Mouse (Mus musculus): ENCODE data around the gene Eps8l2. TPM values are rescaled to one million over a fixed set of nuclear protein-coding genes. Genes with fewer than 3 reads are reported as not detected.

The Eps8l2 gene
- total and polyA plus RNA-seq, 2 experiments from 2014 or later: 0.67 to 2.7 TPM

DNA sequence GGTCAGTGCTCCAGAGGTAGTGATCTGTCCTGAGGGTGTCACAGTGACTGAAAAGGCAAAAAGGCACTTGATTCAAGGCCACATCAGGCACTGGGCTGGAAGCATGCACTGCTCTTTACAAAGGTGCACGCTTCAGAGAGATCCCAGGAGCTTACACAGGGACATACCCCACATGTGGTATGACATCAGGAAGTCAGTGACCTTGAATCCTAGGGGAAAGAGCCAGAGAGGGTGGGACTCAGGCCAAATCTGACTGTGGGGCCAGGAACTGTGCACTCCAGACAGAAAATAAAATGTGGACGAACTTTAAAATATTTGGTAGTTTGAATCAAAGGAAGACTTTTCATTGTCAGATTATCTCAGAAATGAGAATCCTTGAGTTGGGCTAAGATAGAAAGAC is 24.3 kb upstream of the Eps8l2 start:
- Histone ChIP-seq H3K36me3 (replicated peaks; ENCODE audit: control insufficient read depth, insufficient read depth, low read length) (peaks cover 98% of the 10 kb centered on the region), H3K9ac (replicated peaks; ENCODE audit: low read depth, low read length) (no peak overlapping the region)
- WGBS: 72% methylated on average over 2 of the region's 2 CpGs

DNA sequence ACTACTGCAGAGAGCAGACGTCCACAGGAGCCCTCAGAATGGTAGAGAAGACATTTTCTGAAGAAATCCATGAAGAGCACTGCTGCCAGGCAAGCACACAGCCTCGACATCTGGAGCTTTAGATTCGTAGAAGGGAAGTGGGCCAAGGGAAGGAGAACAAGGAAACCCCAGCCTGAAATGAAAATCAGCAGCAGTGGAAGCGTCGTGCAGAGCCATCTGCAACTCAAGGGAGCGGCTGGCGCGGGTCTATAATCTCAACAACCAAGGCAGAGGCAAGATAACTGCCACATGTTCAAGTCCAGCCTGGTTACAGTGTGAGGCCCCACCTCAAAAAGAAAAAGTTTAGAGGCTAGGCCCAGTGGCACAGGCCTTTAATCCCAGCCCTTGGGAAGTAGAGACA is 23.6 kb upstream of the Eps8l2 start:
- H3K9me3 ChIP-seq (replicated peaks; ENCODE audit: control insufficient read depth, low read length): no peaks in the 10 kb centered on the region
- no peak for DNase-seq (ENCODE audit: low spot score)
- no peaks in the 10 kb centered on the region; the same call in 1 of the 2 replicates for H3K4me1 ChIP-seq (ENCODE audit: control insufficient read depth, insufficient read depth)
- no peak for ATAC-seq (ENCODE audit: insufficient read depth, low read depth)
- H3K27me3 ChIP-seq (ENCODE audit: control insufficient read depth, insufficient read depth, low read length): no peaks in the 10 kb centered on the region
- H3K27ac ChIP-seq (ENCODE audit: low read depth): no peak overlapping the region
- 80% methylated on average over 8 of the region's 8 CpGs for WGBS
- no peak overlapping the region for H3K4me2 ChIP-seq (ENCODE audit: low read depth, low read length)
- no peak overlapping the region for H3K4me3 ChIP-seq (ENCODE audit: low read depth, low read length)
- H3K9ac ChIP-seq (replicated peaks; ENCODE audit: low read depth, low read length): no peak overlapping the region
- H3K36me3 ChIP-seq (replicated peaks; ENCODE audit: control insufficient read depth, insufficient read depth, low read length): peaks cover 98% of the 10 kb centered on the region
- no peak for TF ChIP-seq CTCF (IDR thresholded peaks at IDR 0.05; ENCODE audit: low read depth)
- no peak for TF ChIP-seq EP300 (IDR thresholded peaks at IDR 0.05; ENCODE audit: low read depth)

More for the DNA sequence above, 24.3 kb upstream of the Eps8l2 start:
- no peak overlapping the region for H3K27ac ChIP-seq (ENCODE audit: low read depth)
- DNase-seq (ENCODE audit: low spot score): no peak
- H3K4me1 ChIP-seq (ENCODE audit: control insufficient read depth, insufficient read depth): no peaks in the 10 kb centered on the region; the same call in 1 of the 2 replicates
- no peaks in the 10 kb centered on the region for H3K27me3 ChIP-seq (ENCODE audit: control insufficient read depth, insufficient read depth, low read length)
- TF ChIP-seq CTCF (IDR thresholded peaks at IDR 0.05; ENCODE audit: low read depth): no peak
- H3K9me3 ChIP-seq (replicated peaks; ENCODE audit: control insufficient read depth, low read length): no peaks in the 10 kb centered on the region
- no peak overlapping the region for H3K4me3 ChIP-seq (ENCODE audit: low read depth, low read length)
- no peak overlapping the region for H3K4me2 ChIP-seq (ENCODE audit: low read depth, low read length)
- ATAC-seq (ENCODE audit: insufficient read depth, low read depth): no peak

DNA sequence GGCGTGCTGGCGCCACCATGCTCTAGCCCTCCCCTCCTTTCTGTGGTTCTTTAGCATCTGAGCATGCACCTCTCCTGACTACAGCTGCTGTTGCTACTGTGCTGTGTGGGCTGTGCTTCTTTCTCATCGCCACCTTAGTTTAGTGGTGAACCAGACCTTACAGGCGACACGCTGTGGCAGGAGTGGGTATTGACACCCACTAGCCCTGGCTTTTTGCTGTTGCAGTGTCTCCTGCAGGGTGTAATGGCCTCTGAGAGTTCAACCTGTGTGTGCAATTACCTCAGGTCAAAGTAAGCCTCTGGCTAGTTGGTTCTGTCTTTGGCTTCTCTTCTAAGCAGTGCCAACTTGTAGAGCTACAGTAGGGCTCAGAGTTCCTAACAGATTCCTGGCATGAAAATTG is 22.7 kb upstream of the Eps8l2 start:
- Histone ChIP-seq H3K36me3 (replicated peaks; ENCODE audit: control insufficient read depth, insufficient read depth, low read length) (peaks cover 98% of the 10 kb centered on the region), H3K4me3 (ENCODE audit: low read depth, low read length) (no peak overlapping the region), H3K9me3 (replicated peaks; ENCODE audit: control insufficient read depth, low read length) (no peaks in the 10 kb centered on the region), H3K4me2 (ENCODE audit: low read depth, low read length) (no peak overlapping the region), H3K4me1 (ENCODE audit: control insufficient read depth, insufficient read depth) (no peaks in the 10 kb centered on the region; the same call in 1 of the 2 replicates), H3K27ac (ENCODE audit: low read depth) (no peak overlapping the region), H3K27me3 (ENCODE audit: control insufficient read depth, insufficient read depth, low read length) (no peaks in the 10 kb centered on the region), H3K9ac (replicated peaks; ENCODE audit: low read depth, low read length) (no peak overlapping the region)
- DNase-seq (ENCODE audit: low spot score) (no peak), ATAC-seq (ENCODE audit: insufficient read depth, low read depth) (no peak; the same call in 1 of the 2 replicates)
- TF ChIP-seq EP300 (IDR thresholded peaks at IDR 0.05; ENCODE audit: low read depth): no peak
- TF ChIP-seq CTCF (IDR thresholded peaks at IDR 0.05; ENCODE audit: low read depth): peak; percentile 47
- 72% methylated on average over 5 of the region's 5 CpGs for WGBS

DNA sequence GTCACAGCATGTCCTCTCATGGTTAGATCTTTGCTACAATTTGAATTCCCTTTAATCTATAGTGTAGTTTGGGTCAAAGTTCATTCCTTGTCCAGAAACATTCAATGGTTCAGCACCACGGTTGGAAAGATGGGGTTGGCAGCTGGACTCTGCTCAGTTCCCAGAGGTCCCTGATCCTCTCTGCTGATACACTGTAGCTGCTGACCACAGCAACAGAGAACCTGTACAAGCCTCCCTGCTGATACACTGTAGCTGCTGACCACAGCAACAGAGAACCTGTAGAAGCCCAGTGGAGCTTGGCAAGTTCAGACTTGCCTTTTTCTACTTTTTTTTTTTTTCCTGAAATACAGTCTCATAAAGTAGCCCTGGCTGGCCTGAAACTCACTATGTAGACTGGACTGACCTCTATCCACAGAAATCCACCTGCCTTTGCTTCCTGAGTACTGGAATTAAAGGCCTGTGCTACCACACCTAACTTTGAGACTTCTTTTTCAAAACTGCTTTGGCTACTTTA is 21.0 kb upstream of the Eps8l2 start:
- Histone ChIP-seq H3K4me2 (ENCODE audit: low read depth, low read length) (no peak overlapping the region), H3K36me3 (replicated peaks; ENCODE audit: control insufficient read depth, insufficient read depth, low read length) (peaks cover 98% of the 10 kb centered on the region), H3K4me1 (ENCODE audit: control insufficient read depth, insufficient read depth) (no peaks in the 10 kb centered on the region; the same call in 1 of the 2 replicates), H3K4me3 (ENCODE audit: low read depth, low read length) (no peak overlapping the region), H3K9me3 (replicated peaks; ENCODE audit: control insufficient read depth, low read length) (no peaks in the 10 kb centered on the region), H3K27ac (ENCODE audit: low read depth) (no peak overlapping the region), H3K27me3 (ENCODE audit: control insufficient read depth, insufficient read depth, low read length) (no peaks in the 10 kb centered on the region), H3K9ac (replicated peaks; ENCODE audit: low read depth, low read length) (no peak overlapping the region)
- TF ChIP-seq CTCF (IDR thresholded peaks at IDR 0.05; ENCODE audit: low read depth) (no peak), EP300 (IDR thresholded peaks at IDR 0.05; ENCODE audit: low read depth) (no peak)
- no peak for DNase-seq (ENCODE audit: low spot score)
- ATAC-seq (ENCODE audit: insufficient read depth, low read depth): no peak
- WGBS: 71% methylated on average over 1 of the region's 1 CpGs

DNA sequence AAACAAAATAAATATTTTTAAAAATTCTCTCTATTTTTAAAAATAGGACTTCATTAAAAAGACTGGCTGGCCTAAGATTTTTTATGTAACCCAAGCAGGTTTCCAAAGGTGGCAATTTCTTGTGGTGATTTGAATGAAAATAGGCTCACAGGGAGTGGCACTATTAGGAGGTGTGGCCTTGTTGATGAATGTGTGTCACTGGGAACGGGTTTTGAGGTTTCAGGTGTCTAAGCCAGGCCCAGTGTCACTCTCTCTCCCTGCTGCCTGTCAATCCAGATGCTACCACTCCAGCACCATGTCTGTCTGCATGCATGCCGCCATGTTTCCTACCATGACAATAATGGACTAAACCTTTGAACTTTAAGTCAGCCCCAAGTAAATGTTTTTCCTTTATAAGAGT is 19.2 kb upstream of the Eps8l2 start:
- Histone ChIP-seq H3K36me3 (replicated peaks; ENCODE audit: control insufficient read depth, insufficient read depth, low read length) (peaks cover 96% of the 10 kb centered on the region), H3K4me2 (ENCODE audit: low read depth, low read length) (no peak overlapping the region), H3K27ac (ENCODE audit: low read depth) (no peak overlapping the region), H3K27me3 (ENCODE audit: control insufficient read depth, insufficient read depth, low read length) (no peaks in the 10 kb centered on the region), H3K4me1 (ENCODE audit: control insufficient read depth, insufficient read depth) (no peaks in the 10 kb centered on the region; the same call in 1 of the 2 replicates), H3K4me3 (ENCODE audit: low read depth, low read length) (no peak overlapping the region), H3K9me3 (replicated peaks; ENCODE audit: control insufficient read depth, low read length) (no peaks in the 10 kb centered on the region), H3K9ac (replicated peaks; ENCODE audit: low read depth, low read length) (no peak overlapping the region)
- ATAC-seq (ENCODE audit: insufficient read depth, low read depth) (no peak), DNase-seq (ENCODE audit: low spot score) (no peak)
- whole genome bisulfite sequencing: 88% methylated on average over 2 of the region's 2 CpGs
- TF ChIP-seq EP300 (IDR thresholded peaks at IDR 0.05; ENCODE audit: low read depth) (no peak), CTCF (IDR thresholded peaks at IDR 0.05; ENCODE audit: low read depth) (no peak)

DNA sequence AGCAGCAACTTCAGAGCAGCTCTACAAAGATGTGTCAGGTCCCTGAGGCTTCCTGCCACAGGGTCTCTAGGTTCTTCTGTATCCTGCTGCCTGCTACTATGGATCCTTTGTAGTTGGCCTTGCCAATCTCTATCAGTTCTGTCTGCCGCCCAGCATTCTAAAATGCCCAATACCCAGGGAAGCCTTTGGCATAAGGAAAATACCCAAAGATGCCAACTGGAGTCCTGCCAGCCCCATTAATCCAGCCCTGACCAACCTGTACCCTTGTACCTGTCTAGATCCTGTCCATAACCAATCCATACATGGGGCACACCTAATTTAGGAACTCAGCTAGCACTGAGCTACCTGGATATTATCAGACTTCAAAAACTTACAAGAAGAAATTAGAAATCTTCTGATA is 14.0 kb upstream of the Eps8l2 start:
- no peak for DNase-seq (ENCODE audit: low spot score)
- Histone ChIP-seq H3K27me3 (ENCODE audit: control insufficient read depth, insufficient read depth, low read length) (no peaks in the 10 kb centered on the region), H3K9me3 (replicated peaks; ENCODE audit: control insufficient read depth, low read length) (no peaks in the 10 kb centered on the region), H3K36me3 (replicated peaks; ENCODE audit: control insufficient read depth, insufficient read depth, low read length) (peaks cover 45% of the 10 kb centered on the region), H3K27ac (ENCODE audit: low read depth) (no peak overlapping the region), H3K4me1 (ENCODE audit: control insufficient read depth, insufficient read depth) (peaks cover 21% of the 10 kb centered on the region), H3K4me2 (ENCODE audit: low read depth, low read length) (no peak overlapping the region), H3K4me3 (ENCODE audit: low read depth, low read length) (no peak overlapping the region), H3K9ac (replicated peaks; ENCODE audit: low read depth, low read length) (no peak overlapping the region)
- no peak for ATAC-seq (ENCODE audit: insufficient read depth, low read depth)
- TF ChIP-seq CTCF (IDR thresholded peaks at IDR 0.05; ENCODE audit: low read depth) (no peak), EP300 (IDR thresholded peaks at IDR 0.05; ENCODE audit: low read depth) (no peak)
- 73% methylated on average over 1 of the region's 1 CpGs for WGBS
